Mouse (Mus musculus) midbrain, embryonic 10.5 days (tissue): Measurements from ENCODE around the gene Ap1m2. TPM values are rescaled to one million over a fixed set of nuclear protein-coding genes. Genes with fewer than 3 reads are reported as not detected.
"Not testable (repeated sequence)": the region's sequence is repeated elsewhere in the genome, so short reads cannot be mapped to it uniquely, and the experiment has no call there.

Experiments
- DNase-seq: peaks from one replicate; pipeline ENCODE4 v3.0.0-alpha.2; 2017; ENCODE audit warnings: low spot score
- H3K27ac ChIP-seq: fragments of 300-500 bp; sonication (generic); replicated peaks from 2 replicates; pipeline ENCODE4 v1.5.1; 2016; ENCODE audit warnings: mild to moderate bottlenecking
- H3K27me3 ChIP-seq: fragments of 300-500 bp; sonication (generic); 2 replicates; pipeline ENCODE4 v1.6.1; 2016; ENCODE audit warnings: low read depth, mild to moderate bottlenecking; ENCODE audit not compliant: poor library complexity, severe bottlenecking
- H3K36me3 ChIP-seq: fragments of 300-500 bp; sonication (generic); 2 replicates; pipeline ENCODE4 v1.6.1; 2016; ENCODE audit warnings: mild to moderate bottlenecking, moderate library complexity
- H3K4me1 ChIP-seq: fragments of 300-500 bp; sonication (generic); 2 replicates; pipeline ENCODE4 v1.6.1; 2016
- H3K4me3 ChIP-seq: fragments of 300-500 bp; sonication (generic); 2 replicates; pipeline ENCODE4 v1.5.1; 2016; ENCODE audit warnings: mild to moderate bottlenecking, moderate library complexity
- H3K9me3 ChIP-seq: fragments of 300-500 bp; sonication (generic); replicated peaks from 2 replicates; pipeline ENCODE4 v1.6.1; 2016; ENCODE audit warnings: mild to moderate bottlenecking
- WGBS: fragments of 180-500 bp; shearing (Covaris S2); methylation state at CpG from one replicate; pipeline ENCODE4 v1.1.7; 2016; 5-methylcytosine and 5-hydroxymethylcytosine counted together
- polyA plus RNA-seq: library from polyadenylated mRNA; unstranded; fragments of >200 nt; fragmentation: Nextera tagmentation; extraction: Ambion mirVana; gene quantifications from 2 replicates; pipeline ENCODE4 v1.2.1, GENCODE M21; 2016

Ap1m2 gene
- polyA plus RNA-seq, 1 experiment from 2014 or later, result 2.9 TPM

DNA sequence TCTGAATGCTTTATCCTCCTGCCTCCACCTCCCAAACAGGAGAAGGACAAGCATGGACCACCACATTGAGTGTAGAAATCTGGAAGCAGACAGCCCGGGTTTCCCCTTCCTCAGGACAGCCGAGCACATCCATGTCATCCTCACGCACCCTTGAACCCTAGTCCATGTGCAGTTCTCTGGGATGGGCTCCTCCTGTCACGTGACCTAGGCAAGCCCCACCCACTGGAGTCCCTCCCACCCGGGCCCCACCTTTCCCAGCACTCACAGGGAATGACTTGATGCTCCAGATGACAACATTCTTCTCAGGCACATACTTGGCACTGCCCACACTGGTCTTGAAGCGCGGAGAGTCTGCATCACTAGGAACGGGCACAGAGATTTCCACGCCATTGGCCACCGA lies 13.1 kb downstream of the Ap1m2 start:
- WGBS, result 86% methylated on average over 10 of the region's 10 CpGs

DNA sequence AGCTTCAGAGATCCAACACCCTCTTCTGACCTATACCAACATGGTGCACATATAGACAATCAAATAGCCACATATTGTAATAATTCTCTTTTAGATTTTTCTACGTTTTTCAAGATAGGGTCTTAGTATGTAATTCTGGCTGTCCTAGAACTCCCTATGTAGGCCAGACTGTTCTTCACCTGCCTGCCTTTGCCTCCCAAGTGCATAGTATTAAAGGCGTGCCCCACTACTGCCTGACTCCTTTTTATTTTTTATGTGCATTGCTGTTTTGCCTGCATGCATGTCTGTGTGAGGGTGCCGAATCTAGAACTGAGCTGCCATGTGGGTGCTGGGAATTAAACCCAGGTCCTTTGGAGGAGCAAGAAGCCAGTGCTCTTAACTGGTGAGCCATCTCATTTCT lies 19.9 kb downstream of the Ap1m2 start:
- 93% methylated on average over 3 of the region's 3 CpGs for WGBS
- no peak for DNase-seq
- Histone ChIP-seq H3K9me3 (no peaks in the 10 kb centered on the region), H3K4me1 (peaks cover 31% of the 10 kb centered on the region), H3K36me3 (peaks cover 6% of the 10 kb centered on the region), H3K4me3 (no peak overlapping the region), H3K27ac (peak overlapping the region; percentile 91; the same call in 1 of the 2 replicates), H3K27me3 (no peaks in the 10 kb centered on the region)

More for the DNA sequence above, 13.1 kb downstream of the Ap1m2 start:
- Histone ChIP-seq H3K4me1 (no peaks in the 10 kb centered on the region), H3K4me3 (no peak overlapping the region), H3K36me3 (no peaks in the 10 kb centered on the region), H3K27ac (no peak overlapping the region), H3K27me3 (no peaks in the 10 kb centered on the region), H3K9me3 (0 out of 2 replicates have a peak, but pooled peaks cover 2% of the 10 kb centered on the region)
- DNase-seq, result no peak

DNA sequence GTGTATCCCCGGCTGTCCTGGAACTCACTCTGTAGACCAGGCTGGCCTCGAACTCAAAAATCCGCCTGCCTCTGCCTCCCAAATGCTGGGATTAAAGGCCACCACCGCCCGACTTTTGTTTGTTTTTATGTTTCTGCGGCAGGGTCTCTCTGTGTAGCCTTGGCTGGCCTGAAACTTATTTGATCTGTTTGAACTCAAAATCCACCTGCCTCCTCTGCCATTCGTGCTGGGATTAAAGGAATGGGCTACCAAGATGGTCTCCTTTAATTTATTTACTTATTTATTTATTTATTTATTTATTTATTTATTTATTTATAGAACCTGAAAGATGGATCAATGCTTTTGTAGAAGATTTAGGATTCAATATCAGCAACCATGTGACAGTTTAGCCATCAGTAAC lies 20.3 kb downstream of the Ap1m2 start:
- Histone ChIP-seq H3K27ac (peak overlapping the region; percentile 91), H3K4me1 (peaks cover 35% of the 10 kb centered on the region), H3K4me3 (peak overlapping the region; percentile 89)
- not testable (repeated sequence) for H3K9me3 ChIP-seq, H3K27me3 ChIP-seq, H3K36me3 ChIP-seq
- DNase-seq, result peak; percentile 18
- 22% methylated on average over 7 of the region's 7 CpGs for WGBS

DNA sequence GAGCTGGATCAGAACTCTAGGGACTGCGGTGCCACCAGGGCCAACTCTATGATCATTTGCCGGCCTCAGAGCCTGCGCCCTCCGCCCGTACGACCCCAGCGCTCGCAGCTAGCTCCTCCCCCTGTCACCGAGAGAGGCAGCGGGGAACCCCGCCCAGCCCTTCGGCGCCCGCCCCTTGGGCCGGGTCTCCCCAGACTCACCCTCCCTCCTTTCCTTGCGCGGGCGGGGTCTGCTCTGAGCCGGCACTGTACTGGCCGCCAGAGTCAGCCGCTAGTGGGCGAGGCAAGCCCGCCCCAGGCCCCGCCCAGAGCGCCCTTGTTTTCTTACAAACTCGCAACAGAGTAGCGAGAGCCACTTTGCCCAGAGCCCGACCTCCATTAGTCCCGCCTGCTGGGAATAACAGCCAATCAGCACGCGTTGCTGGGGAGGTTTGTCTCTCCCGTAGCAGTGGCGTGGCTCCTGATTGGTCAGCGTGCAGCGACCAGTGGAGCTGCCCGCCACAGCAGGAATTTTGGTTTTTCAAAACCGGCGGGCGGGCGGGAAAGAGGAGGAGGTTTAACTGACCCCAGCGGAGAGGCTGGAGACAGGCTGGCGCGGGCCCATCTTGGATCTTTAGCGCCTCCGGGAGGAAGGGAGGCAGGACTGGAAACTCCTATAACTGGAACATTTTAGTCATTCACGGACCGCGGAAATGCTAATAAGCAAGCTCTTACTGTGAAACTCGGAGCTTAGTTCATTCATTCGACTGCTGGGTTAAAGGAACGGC lies 20.9 kb downstream of the Ap1m2 start, which contains the start of gene Cdkn2d:
Gene Cdkn2d (minus strand): TSS at position 386 of the 766 bp plus-strand sequence.
- H3K4me3 ChIP-seq, result peak within 1 kb of the TSS; percentile 89
- peak; percentile 100 for DNase-seq
- under 1% methylated on average over 51 of the region's 51 CpGs for WGBS

DNA sequence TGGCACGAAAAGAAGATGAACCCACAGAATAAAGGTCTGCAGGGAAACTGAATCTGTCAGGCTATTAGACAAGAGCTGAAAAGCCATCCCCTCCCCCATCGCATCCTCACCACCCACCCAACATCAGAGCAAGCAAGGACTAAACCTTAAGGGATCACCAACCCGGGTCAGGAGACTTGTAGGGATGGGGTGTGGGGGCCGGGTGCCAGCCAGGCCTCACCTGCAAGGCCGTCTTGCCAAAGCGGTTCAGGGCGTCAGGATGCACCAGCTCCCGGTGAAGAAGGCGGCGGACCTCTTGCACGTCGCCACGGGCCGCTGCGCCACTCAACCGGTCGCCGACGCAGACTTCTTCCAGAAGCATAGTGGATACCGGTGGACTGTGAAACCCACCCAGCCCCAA lies 21.5 kb downstream of the Ap1m2 start:
- WGBS, result under 1% methylated on average over 20 of the region's 20 CpGs
- no peak for DNase-seq
- Histone ChIP-seq H3K9me3 (no peaks in the 10 kb centered on the region), H3K4me1 (peaks cover 42% of the 10 kb centered on the region), H3K27me3 (no peaks in the 10 kb centered on the region), H3K27ac (peak overlapping the region; percentile 91), H3K36me3 (peaks cover 9% of the 10 kb centered on the region), H3K4me3 (peak overlapping the region; percentile 89)

More for the DNA sequence above, 20.9 kb downstream of the Ap1m2 start, which contains the start of gene Cdkn2d:
- no peaks in the 10 kb centered on the region for H3K27me3 ChIP-seq
- H3K9me3 ChIP-seq, result no peaks in the 10 kb centered on the region
- H3K27ac ChIP-seq, result peak within 1 kb of the TSS; percentile 91
- peaks cover 6% of the 10 kb centered on the region for H3K36me3 ChIP-seq
- H3K4me1 ChIP-seq, result peaks cover 41% of the 10 kb centered on the region

DNA sequence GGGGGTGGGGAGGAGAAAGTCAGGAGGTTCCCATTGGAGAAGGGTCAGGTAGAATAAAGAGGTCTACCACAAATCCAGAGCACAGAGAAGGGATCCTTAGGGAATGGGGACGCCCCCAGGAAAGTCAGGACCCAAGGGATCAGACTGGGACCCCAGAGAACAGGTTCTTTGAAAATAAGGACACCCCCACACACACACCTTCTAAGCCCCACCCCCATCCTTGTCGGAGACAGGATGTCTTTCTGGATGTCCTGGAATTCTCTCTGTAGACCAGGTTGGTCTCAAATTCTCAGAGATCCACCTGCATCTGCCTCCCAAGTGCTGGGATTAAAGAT lies 22.8 kb downstream of the Ap1m2 start:
- Histone ChIP-seq H3K36me3 (peaks cover 22% of the 10 kb centered on the region), H3K27me3 (no peaks in the 10 kb centered on the region), H3K27ac (no peak overlapping the region), H3K9me3 (no peaks in the 10 kb centered on the region), H3K4me3 (peak overlapping the region; percentile 89), H3K4me1 (peaks cover 42% of the 10 kb centered on the region)
- 87% methylated on average over 2 of the region's 2 CpGs for WGBS
- no peak for DNase-seq

DNA sequence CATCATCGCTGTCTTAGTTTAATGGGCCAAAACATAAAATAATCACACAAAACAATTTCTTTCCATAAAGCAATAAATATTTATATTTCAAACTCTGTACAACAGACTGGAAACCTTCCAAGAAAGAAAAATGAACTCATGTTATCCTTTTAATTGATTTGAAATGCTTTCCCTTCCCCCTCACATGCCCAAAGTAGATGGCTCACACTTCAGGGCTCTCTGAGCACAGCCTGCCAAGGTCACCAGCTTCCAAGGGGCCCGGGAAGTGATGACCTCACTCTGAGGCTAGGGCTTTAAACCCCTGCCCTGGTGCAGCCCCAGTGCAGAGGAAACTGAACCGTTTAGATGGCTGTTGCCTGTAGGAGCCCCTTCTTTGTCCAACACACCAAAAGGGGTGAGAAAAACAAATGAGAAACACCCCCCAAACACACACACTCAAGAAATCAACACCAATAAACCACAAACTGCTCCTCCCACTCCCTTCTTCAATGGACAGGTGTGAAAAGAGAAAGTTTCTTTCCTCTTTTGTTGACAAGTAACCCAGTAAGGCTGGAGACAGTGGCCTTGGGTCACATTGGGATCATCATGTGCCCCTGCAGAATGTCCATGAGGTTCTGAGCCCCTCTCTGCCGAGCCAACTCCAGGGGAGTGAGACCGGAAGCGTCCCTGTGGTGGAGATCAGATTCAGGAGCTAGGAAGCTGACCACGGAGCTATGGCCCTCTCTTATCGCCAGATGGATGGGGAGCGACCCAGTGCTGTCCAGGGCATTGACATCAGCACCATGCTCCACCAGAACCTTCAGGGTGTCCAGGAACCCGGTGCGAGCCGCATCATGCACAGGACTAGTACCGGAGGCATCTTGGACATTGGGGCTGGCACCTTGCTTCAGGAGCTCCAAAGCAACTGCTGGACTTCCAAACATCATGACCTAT lies 23.5 kb downstream of the Ap1m2 start:
- no peak for DNase-seq
- 85% methylated on average over 13 of the region's 13 CpGs for WGBS
- Histone ChIP-seq H3K27me3 (no peaks in the 10 kb centered on the region), H3K4me1 (peaks cover 42% of the 10 kb centered on the region), H3K36me3 (peaks cover 28% of the 10 kb centered on the region), H3K9me3 (no peaks in the 10 kb centered on the region), H3K4me3 (peak overlapping the region; percentile 89), H3K27ac (peak overlapping the region; percentile 91)

DNA sequence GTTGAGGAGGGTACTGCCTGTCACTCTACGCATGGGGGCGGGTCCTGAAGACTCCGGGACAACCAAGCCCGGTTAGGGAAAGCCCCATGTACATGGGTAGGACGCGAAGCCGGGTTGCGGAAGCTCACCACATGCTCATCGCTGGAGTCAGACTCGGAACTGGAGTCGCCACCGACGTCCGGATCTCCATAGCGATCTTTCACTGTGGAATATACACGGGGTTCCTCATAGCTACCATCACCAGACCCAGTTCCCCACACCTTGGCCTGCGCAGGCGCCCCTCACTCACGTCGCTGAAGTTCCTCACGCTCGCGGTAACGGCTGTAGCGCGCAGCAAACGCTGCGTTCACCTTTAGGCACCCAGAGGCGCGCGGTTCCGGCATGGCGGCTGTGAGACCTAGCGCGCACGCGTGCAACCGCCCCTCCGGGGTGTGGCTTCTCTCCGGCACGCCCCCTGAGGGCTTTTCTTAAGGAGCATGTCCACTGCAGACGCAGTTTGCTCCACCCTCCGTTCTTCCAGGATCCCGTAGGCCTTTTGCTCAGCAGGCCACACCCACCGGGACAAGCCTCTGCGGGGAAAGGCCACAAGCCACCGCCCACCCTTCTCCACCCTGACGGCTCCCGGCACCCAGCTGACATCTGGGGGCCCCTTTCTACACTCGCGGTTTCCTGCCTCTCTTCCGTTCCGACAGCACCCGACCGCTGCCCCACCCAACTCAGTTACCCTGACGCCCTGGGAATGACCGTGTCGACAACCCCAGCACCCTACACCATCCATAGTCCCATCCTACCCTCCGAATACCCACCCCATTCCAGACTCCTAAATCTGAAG lies 24.4 kb downstream of the Ap1m2 start, which contains the start of gene Kri1:
Gene Kri1 (minus strand): TSS at position 399 of the 832 bp plus-strand sequence.
- H3K4me3 ChIP-seq, result peak within 1 kb of the TSS; percentile 89
- H3K36me3 ChIP-seq, result peaks cover 35% of the 10 kb centered on the region
- peaks cover 42% of the 10 kb centered on the region for H3K4me1 ChIP-seq
- H3K27me3 ChIP-seq, result no peaks in the 10 kb centered on the region
- no peaks in the 10 kb centered on the region for H3K9me3 ChIP-seq
- H3K27ac ChIP-seq, result peak within 1 kb of the TSS; percentile 91
- WGBS, result 1% methylated on average over 59 of the region's 59 CpGs
- DNase-seq, result peak; percentile 95

DNA sequence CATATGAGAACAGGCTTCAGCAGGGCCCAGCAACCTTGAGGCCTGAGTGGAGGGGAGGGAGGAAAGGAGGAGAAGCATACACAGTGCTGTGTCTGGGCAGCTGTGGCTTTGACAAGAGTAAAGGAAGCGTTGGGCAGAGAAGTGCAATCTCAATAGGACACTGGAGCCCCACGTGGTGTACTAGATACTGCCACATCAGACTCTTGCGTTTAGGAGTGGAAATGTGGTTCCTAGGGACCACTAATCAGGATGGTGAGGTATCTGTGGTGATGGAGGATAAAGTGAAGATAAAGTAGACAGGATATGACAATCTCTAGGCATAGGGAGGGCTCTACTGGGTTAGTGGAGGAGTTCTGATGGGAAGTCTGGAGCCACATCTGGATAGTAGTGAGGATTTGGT lies 25.4 kb downstream of the Ap1m2 start:
- DNase-seq, result no peak
- Histone ChIP-seq H3K36me3 (peaks cover 46% of the 10 kb centered on the region), H3K9me3 (no peaks in the 10 kb centered on the region), H3K27ac (no peak overlapping the region), H3K4me1 (peaks cover 42% of the 10 kb centered on the region), H3K27me3 (no peaks in the 10 kb centered on the region), H3K4me3 (peak overlapping the region; percentile 89)
- 76% methylated on average over 3 of the region's 3 CpGs for WGBS

DNA sequence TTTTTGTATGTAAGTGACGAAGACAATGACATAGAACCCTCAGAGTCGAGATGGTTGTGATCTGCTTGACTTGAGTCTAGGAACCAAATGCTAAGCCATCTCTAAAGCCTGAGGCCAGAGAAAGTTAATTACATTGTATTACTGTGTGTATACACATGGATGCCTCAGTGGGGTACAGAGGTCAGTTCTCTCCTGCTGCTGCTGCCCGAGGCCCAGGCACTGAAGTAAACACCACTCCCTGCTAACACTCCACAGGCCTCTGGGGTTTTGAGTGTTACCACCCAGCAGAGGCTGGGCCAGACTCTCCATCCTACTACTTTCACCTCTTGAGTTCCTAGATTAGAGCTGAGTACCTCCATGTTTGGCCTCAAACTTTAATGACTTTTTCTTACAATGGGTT lies 28.1 kb downstream of the Ap1m2 start:
- WGBS, result 95% methylated on average over 3 of the region's 3 CpGs
- H3K27ac ChIP-seq, result no peak overlapping the region
- no peak overlapping the region for H3K4me3 ChIP-seq
- peaks cover 70% of the 10 kb centered on the region for H3K36me3 ChIP-seq
- no peak for DNase-seq
- no peaks in the 10 kb centered on the region for H3K9me3 ChIP-seq
- no peaks in the 10 kb centered on the region for H3K27me3 ChIP-seq
- peaks cover 25% of the 10 kb centered on the region for H3K4me1 ChIP-seq

DNA sequence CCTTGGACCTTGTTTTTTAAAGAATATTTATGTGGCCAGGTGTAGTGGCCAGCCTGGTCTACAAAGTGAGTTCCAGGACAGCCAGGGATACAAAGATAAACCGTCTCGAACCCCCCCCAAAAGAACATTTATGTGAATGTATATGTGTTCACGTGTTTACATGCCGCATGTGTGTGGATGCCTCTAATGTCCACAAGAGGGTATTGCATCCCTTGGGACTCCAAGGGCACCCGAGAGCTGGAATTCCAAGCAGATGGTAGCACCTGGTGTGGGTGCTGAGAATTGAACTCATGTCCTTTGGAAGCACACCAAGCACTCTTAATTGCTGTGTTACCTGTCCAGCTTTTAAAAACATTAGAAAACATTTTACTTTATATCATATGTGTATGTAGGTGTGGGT lies 28.5 kb downstream of the Ap1m2 start:
- peaks cover 70% of the 10 kb centered on the region for H3K36me3 ChIP-seq

DNA sequence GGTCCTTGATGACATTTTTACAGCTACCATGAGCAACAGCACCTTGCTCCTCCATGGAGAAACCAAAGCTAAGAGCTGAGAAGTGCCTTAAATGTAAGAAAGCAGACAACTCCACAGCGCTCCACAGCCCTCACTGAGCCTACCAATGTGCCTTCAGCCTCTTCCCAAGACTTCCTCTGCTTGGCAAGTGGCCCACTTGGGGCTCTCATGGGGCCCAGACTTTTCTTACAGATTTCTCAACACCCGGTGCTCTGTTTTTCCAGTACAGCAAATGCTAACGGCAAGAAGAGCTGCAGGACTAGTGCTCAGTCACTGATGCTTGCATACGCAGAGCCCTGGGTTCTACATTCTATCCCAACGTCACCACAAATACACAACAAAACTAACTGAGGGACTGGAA lies 34.4 kb downstream of the Ap1m2 start:
- Histone ChIP-seq H3K27ac (no peak overlapping the region), H3K4me1 (no peaks in the 10 kb centered on the region), H3K9me3 (no peaks in the 10 kb centered on the region), H3K27me3 (no peaks in the 10 kb centered on the region), H3K36me3 (peaks cover 99% of the 10 kb centered on the region), H3K4me3 (no peak overlapping the region)
- 97% methylated on average over 5 of the region's 5 CpGs for WGBS
- DNase-seq, result no peak

More for the DNA sequence above, 28.5 kb downstream of the Ap1m2 start:
- H3K4me1 ChIP-seq, result peaks cover 21% of the 10 kb centered on the region
- DNase-seq, result no peak
- H3K4me3 ChIP-seq, result no peak overlapping the region
- H3K27ac ChIP-seq, result no peak overlapping the region
- WGBS, result 88% methylated on average over 5 of the region's 5 CpGs
- H3K9me3 ChIP-seq, result no peaks in the 10 kb centered on the region
- H3K27me3 ChIP-seq, result no peaks in the 10 kb centered on the region
